Mouse (Mus musculus): ENCODE measurements around the gene Arpc1a. TPM values are rescaled to one million over a fixed set of nuclear protein-coding genes. Genes with fewer than 3 reads are reported as not detected.

Arpc1a gene
- polyA plus RNA-seq, 1 experiment from 2014 or later, result 209 TPM

DNA sequence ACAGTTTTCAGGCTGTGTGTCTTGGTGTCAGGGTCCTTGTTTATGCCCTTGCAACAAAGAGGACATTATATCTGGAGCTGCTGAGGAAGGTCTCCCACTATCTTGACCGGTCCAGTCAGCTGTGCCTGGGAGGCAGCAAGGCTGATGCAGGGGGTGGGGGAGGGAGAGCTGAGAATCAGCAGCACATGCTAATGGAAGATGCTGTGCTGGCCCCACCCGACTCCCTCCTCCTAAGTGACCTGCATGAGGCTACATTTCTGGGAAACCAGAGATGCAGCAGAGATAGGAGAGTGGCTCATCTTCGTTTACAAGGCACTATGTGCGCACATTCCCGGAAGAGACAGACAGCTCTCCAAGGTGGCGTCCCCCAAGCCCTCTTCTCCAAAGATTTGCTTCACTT lies 26.8 kb downstream of the Arpc1a start:
- peaks cover 23% of the 10 kb centered on the region for H3K27me3 ChIP-seq
- peaks cover 13% of the 10 kb centered on the region for H3K4me1 ChIP-seq
- H3K9me3 ChIP-seq (replicated peaks), result no peaks in the 10 kb centered on the region
- H3K36me3 ChIP-seq (ENCODE audit: poor library complexity, severe bottlenecking), result peaks cover 66% of the 10 kb centered on the region
- ATAC-seq, result no peak
- WGBS, result 91% methylated on average over 6 of the region's 6 CpGs
- no peak overlapping the region for H3K9ac ChIP-seq
- H3K4me3 ChIP-seq, result no peak overlapping the region
- H3K27ac ChIP-seq, result no peak overlapping the region
- H3K4me2 ChIP-seq, result no peak overlapping the region

GRCm38 (mm10) chr5:145112566-145112965 lies 28.9 kb downstream of the Arpc1a start:
- no peak overlapping the region for H3K27ac ChIP-seq
- WGBS, result 82% methylated on average over 8 of the region's 8 CpGs
- ATAC-seq, result no peak
- H3K9ac ChIP-seq, result no peak overlapping the region
- peaks cover 13% of the 10 kb centered on the region for H3K4me1 ChIP-seq
- no peak overlapping the region for H3K4me2 ChIP-seq
- H3K4me3 ChIP-seq, result no peak overlapping the region
- peaks cover 44% of the 10 kb centered on the region for H3K36me3 ChIP-seq (ENCODE audit: poor library complexity, severe bottlenecking)
- peaks cover 28% of the 10 kb centered on the region for H3K27me3 ChIP-seq
- H3K9me3 ChIP-seq (replicated peaks), result no peaks in the 10 kb centered on the region

- Histone ChIP-seq H3K9ac (no peak overlapping the region), H3K27ac (no peak overlapping the region), H3K4me1 (peaks cover 13% of the 10 kb centered on the region), H3K4me3 (peak overlapping the region; percentile 45; the same call in 1 of the 2 replicates), H3K27me3 (peaks cover 28% of the 10 kb centered on the region), H3K9me3 (replicated peaks) (no peaks in the 10 kb centered on the region), H3K36me3 (ENCODE audit: poor library complexity, severe bottlenecking) (peaks cover 35% of the 10 kb centered on the region), H3K4me2 (peak overlapping the region; percentile 70)
- no peak for ATAC-seq
- 61% methylated on average over 2 of the region's 2 CpGs for WGBS
Observed at GRCm38 (mm10) chr5:145113416-145113815, 29.8 kb downstream of the Arpc1a start.

GRCm38 (mm10) chr5:145114071-145114605 lies 30.5 kb downstream of the Arpc1a start, which contains the start of gene Arpc1b:
Gene Arpc1b (plus strand): TSS chr5:145114215.
- Histone ChIP-seq H3K4me3 (peak within 1 kb of the TSS; percentile 45), H3K9me3 (replicated peaks) (no peaks in the 10 kb centered on the region), H3K27ac (no peak within 1 kb of the TSS), H3K36me3 (ENCODE audit: poor library complexity, severe bottlenecking) (peaks cover 30% of the 10 kb centered on the region), H3K27me3 (peaks cover 28% of the 10 kb centered on the region), H3K9ac (peak within 1 kb of the TSS; percentile 61), H3K4me1 (peaks cover 13% of the 10 kb centered on the region), H3K4me2 (peak within 1 kb of the TSS; percentile 70)
- under 1% methylated on average over 38 of the region's 53 CpGs for WGBS
- ATAC-seq, result peak; percentile 57

GRCm38 (mm10) chr5:145114606-145115473 lies 31.2 kb downstream of the Arpc1a start:
- ATAC-seq, result peak; percentile 13; the same call in 1 of the 2 replicates
- no peaks in the 10 kb centered on the region for H3K9me3 ChIP-seq (replicated peaks)
- WGBS, result 22% methylated on average over 32 of the region's 40 CpGs

GRCm38 (mm10) chr5:145115736-145116135 lies 32.1 kb downstream of the Arpc1a start:
- no peak overlapping the region for H3K9ac ChIP-seq
- no peak overlapping the region for H3K27ac ChIP-seq
- 95% methylated on average over 5 of the region's 5 CpGs for WGBS
- peaks cover 13% of the 10 kb centered on the region for H3K4me1 ChIP-seq
- H3K36me3 ChIP-seq (ENCODE audit: poor library complexity, severe bottlenecking), result peaks cover 14% of the 10 kb centered on the region
- H3K4me2 ChIP-seq, result no peak overlapping the region
- no peaks in the 10 kb centered on the region for H3K9me3 ChIP-seq (replicated peaks)
- no peak for ATAC-seq
- H3K4me3 ChIP-seq, result no peak overlapping the region
- peaks cover 28% of the 10 kb centered on the region for H3K27me3 ChIP-seq

More at GRCm38 (mm10) chr5:145114606-145115473, 31.2 kb downstream of the Arpc1a start:
- peak overlapping the region; percentile 70 for H3K4me2 ChIP-seq
- H3K36me3 ChIP-seq (ENCODE audit: poor library complexity, severe bottlenecking), result peaks cover 23% of the 10 kb centered on the region
- H3K4me3 ChIP-seq, result peak overlapping the region; percentile 45
- peaks cover 28% of the 10 kb centered on the region for H3K27me3 ChIP-seq
- H3K9ac ChIP-seq, result peak overlapping the region; percentile 61
- no peak overlapping the region for H3K27ac ChIP-seq
- H3K4me1 ChIP-seq, result peaks cover 13% of the 10 kb centered on the region

DNA sequence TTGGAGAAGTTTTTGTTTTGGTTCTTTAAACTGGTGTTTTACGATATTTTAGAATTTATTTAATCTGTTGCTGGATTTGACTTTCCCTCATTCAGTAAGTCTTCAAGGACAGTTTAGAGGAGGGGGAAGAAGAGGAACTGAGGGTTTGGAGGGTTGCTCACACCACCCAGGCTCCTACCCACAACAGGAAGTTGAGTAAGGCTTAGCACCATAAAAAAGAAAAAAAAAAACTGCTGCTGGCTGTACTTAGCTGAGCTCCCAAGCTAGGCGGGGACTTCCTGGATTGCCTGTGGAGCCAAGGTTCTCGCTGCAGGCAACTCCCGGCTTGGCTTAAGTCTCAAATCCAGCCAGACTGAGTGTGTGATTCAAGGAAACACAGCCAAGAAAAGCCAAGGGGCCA lies 32.7 kb downstream of the Arpc1a start:
- Histone ChIP-seq H3K4me1 (peaks cover 13% of the 10 kb centered on the region), H3K9me3 (replicated peaks) (no peaks in the 10 kb centered on the region), H3K36me3 (ENCODE audit: poor library complexity, severe bottlenecking) (0 out of 2 replicates have a peak, but pooled peaks cover 8% of the 10 kb centered on the region), H3K9ac (no peak overlapping the region), H3K4me3 (no peak overlapping the region), H3K27me3 (peaks cover 28% of the 10 kb centered on the region), H3K4me2 (no peak overlapping the region), H3K27ac (no peak overlapping the region)
- no peak for ATAC-seq
- 59% methylated on average over 4 of the region's 4 CpGs for WGBS

- Histone ChIP-seq H3K4me3 (no peak overlapping the region), H3K9ac (no peak overlapping the region), H3K4me2 (no peak overlapping the region), H3K27ac (no peak overlapping the region), H3K36me3 (ENCODE audit: poor library complexity, severe bottlenecking) (0 out of 2 replicates have a peak, but pooled peaks cover 2% of the 10 kb centered on the region), H3K9me3 (replicated peaks) (no peaks in the 10 kb centered on the region), H3K27me3 (peaks cover 28% of the 10 kb centered on the region), H3K4me1 (peaks cover 13% of the 10 kb centered on the region)
- WGBS, result 51% methylated on average over 10 of the region's 10 CpGs
- ATAC-seq, result no peak
Observed at GRCm38 (mm10) chr5:145116916-145117315, 33.3 kb downstream of the Arpc1a start.

- 61% methylated on average over 6 of the region's 6 CpGs for WGBS
- H3K4me3 ChIP-seq, result no peak overlapping the region
- H3K4me2 ChIP-seq, result no peak overlapping the region
- H3K36me3 ChIP-seq (ENCODE audit: poor library complexity, severe bottlenecking), result peaks cover 1% of the 10 kb centered on the region; the same call in 1 of the 2 replicates
- ATAC-seq, result no peak
- H3K27me3 ChIP-seq, result peaks cover 28% of the 10 kb centered on the region
- no peak overlapping the region for H3K27ac ChIP-seq
- H3K9ac ChIP-seq, result no peak overlapping the region
- no peaks in the 10 kb centered on the region for H3K9me3 ChIP-seq (replicated peaks)
- H3K4me1 ChIP-seq, result peaks cover 13% of the 10 kb centered on the region
Observed at GRCm38 (mm10) chr5:145118005-145118404, 34.4 kb downstream of the Arpc1a start.

DNA sequence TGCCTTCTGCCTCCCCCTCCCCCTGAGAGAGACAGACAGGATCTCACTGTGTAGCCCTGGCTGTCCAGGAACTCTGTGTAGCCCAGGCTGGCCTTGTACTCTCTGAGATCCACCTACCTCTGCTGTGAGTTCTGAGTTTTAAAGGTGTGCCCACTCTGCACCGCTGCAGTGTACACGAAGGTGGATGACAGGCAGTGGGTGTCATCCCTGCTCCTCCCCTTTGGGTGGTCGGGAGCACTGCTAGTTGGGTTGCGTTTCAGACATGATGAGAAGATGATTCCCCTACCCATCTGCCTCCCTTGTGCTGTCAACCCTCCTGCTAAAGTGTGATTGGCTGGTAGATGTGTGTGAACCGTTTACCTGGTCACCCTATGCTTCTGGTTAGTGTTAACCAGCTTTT lies 34.8 kb downstream of the Arpc1a start:
- ATAC-seq, result no peak
- no peaks in the 10 kb centered on the region for H3K9me3 ChIP-seq (replicated peaks)
- peaks cover 13% of the 10 kb centered on the region for H3K4me1 ChIP-seq
- H3K4me3 ChIP-seq, result no peak overlapping the region
- H3K27me3 ChIP-seq, result peaks cover 25% of the 10 kb centered on the region
- no peak overlapping the region for H3K27ac ChIP-seq
- WGBS, result 92% methylated on average over 5 of the region's 5 CpGs
- H3K9ac ChIP-seq, result no peak overlapping the region
- H3K4me2 ChIP-seq, result no peak overlapping the region
- H3K36me3 ChIP-seq (ENCODE audit: poor library complexity, severe bottlenecking), result peaks cover 6% of the 10 kb centered on the region; the same call in 1 of the 2 replicates

DNA sequence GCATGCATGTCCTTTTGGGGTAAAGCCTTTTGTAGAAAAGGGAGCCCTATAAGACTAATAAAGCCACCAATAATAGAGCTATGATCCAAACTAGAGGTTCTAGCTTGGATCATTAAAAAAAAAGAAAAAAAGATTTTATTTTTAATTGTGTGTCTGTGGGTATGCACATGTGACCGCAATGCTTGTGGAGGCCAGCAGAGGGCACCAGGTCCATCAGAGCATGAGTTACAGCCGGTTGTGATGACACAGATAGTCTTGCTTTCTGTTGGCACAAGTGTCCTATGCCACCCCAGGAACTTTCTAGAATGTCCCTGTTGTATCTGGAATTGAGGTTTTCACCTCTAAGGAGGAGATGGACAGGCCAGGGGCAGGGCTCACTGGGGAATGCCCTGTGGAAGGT lies 35.8 kb downstream of the Arpc1a start:
- Histone ChIP-seq H3K4me2 (no peak overlapping the region), H3K9me3 (replicated peaks) (no peaks in the 10 kb centered on the region), H3K36me3 (ENCODE audit: poor library complexity, severe bottlenecking) (peaks cover 15% of the 10 kb centered on the region), H3K27ac (no peak overlapping the region), H3K9ac (no peak overlapping the region), H3K4me3 (no peak overlapping the region), H3K27me3 (peaks cover 16% of the 10 kb centered on the region), H3K4me1 (peaks cover 6% of the 10 kb centered on the region)
- ATAC-seq, result no peak
- WGBS, result 92% methylated on average over 2 of the region's 2 CpGs

DNA sequence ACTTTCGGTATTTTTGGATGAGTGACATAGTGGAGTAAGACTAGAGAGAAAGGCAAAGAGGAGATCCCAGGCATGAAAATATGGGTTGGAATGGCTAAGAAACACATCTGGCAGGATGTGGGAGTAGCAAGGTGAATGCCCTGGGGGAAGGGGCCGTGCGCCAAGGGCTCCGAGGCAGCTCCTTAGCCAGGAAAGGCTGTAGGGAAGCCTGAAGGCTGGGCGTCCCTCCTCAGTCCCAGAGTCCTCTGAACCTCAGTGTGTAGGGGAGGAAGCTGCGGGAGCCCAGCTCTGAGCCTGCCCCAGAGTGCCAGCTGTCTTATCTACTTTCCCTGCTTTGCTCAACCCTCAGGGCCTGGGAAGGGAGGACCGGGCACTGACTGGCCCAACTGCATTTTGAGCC lies 37.3 kb downstream of the Arpc1a start:
- Histone ChIP-seq H3K9ac (no peak overlapping the region), H3K36me3 (ENCODE audit: poor library complexity, severe bottlenecking) (peaks cover 31% of the 10 kb centered on the region), H3K4me1 (no peaks in the 10 kb centered on the region), H3K27me3 (0 out of 2 replicates have a peak, but pooled peaks cover 2% of the 10 kb centered on the region), H3K27ac (no peak overlapping the region), H3K9me3 (replicated peaks) (no peaks in the 10 kb centered on the region), H3K4me2 (no peak overlapping the region), H3K4me3 (no peak overlapping the region)
- no peak for ATAC-seq
- 79% methylated on average over 7 of the region's 7 CpGs for WGBS

Measured in forebrain, embryonic 13.5 days (tissue).